Mouse (Mus musculus): ENCODE measurements at regions not wholly inside any gene's neighbourhood (a gene's known extent, or its start where the extent isn't known, plus 50 kb on each side); places are given as distances from the start of the nearest gene placed in this dataset.

- TF ChIP-seq CTCF (IDR thresholded peaks at IDR 0.05; ENCODE audit: borderline replicate concordance, extremely low read depth, insufficient read depth, insufficient read length) (no peak), POLR2A (IDR thresholded peaks at IDR 0.05; ENCODE audit: borderline replicate concordance, extremely low read depth, insufficient read depth, insufficient read length, poor library complexity, severe bottlenecking) (no peak)
Observed at GRCm38 (mm10) chr5:51391319-51391718, 176.2 kb downstream of the Ppargc1a start.
